Mouse (Mus musculus) left cerebral cortex, adult 8-10 months (tissue): Measurements from ENCODE around the gene Cfap70. TPM values are rescaled to one million over a fixed set of nuclear protein-coding genes. Genes with fewer than 3 reads are reported as not detected.

Experiments used
- DNase-seq, 2 experiments: peaks; one replicate each; pipeline ENCODE4 v3.0.0; 2022; ENCODE audit warnings: low spot score in 2 of 2
- total RNA-seq, 4 experiments: library from RNA; stranded (reverse); gene quantifications; 2 replicates each; pipeline ENCODE4 v1.2.4; 2022

The Cfap70 gene
- total RNA-seq, 4 experiments from 2014 or later, result 3.1 to 4.1 (median 3.5) TPM

GRCm38 (mm10) chr14:20428593-20428992, 23.4 kb downstream of the Cfap70 start:
- DNase-seq, result no peak

- DNase-seq, result no peak
Observed at GRCm38 (mm10) chr14:20423046-20423445, 29.0 kb downstream of the Cfap70 start.

GRCm38 (mm10) chr14:20422257-20422656, 29.8 kb downstream of the Cfap70 start:
- DNase-seq, result no peak

- DNase-seq, result no peak
Observed at GRCm38 (mm10) chr14:20400071-20400470, 52.0 kb downstream of the Cfap70 start.

- no peak for DNase-seq
Observed at GRCm38 (mm10) chr14:20398864-20399263, 53.2 kb downstream of the Cfap70 start.

- DNase-seq, result no peak
Observed at GRCm38 (mm10) chr14:20397220-20397619, 54.8 kb downstream of the Cfap70 start.

GRCm38 (mm10) chr14:20393205-20393913, 58.7 kb downstream of the Cfap70 start, which contains the start of gene Mrps16:
Gene Mrps16 (minus strand): TSS chr14:20393634.
- peak; percentile 79 to 96 for DNase-seq

- DNase-seq, result no peak
Observed at GRCm38 (mm10) chr14:20392326-20392725, 59.7 kb downstream of the Cfap70 start.

- no peak for DNase-seq
Observed at GRCm38 (mm10) chr14:20389446-20390079, 62.5 kb downstream of the Cfap70 start.

GRCm38 (mm10) chr14:20388441-20389129, 63.4 kb downstream of the Cfap70 start, which contains the start of gene Dnajc9:
Gene Dnajc9 (minus strand): TSS chr14:20388910.
- DNase-seq, result peak; percentile 90 to 92

- no peak for DNase-seq
Observed at GRCm38 (mm10) chr14:20379753-20380430, 72.1 kb downstream of the Cfap70 start.

- no peak for DNase-seq
Observed at GRCm38 (mm10) chr14:20379087-20379640, 72.9 kb downstream of the Cfap70 start.

- DNase-seq, result no peak
Observed at GRCm38 (mm10) chr14:20378313-20379061, 73.5 kb downstream of the Cfap70 start.

- DNase-seq, result no peak
Observed at GRCm38 (mm10) chr14:20377112-20377521, 74.9 kb downstream of the Cfap70 start.

GRCm38 (mm10) chr14:20371854-20372253, 80.2 kb downstream of the Cfap70 start:
- no peak for DNase-seq

GRCm38 (mm10) chr14:20370798-20371197, 81.2 kb downstream of the Cfap70 start:
- DNase-seq, result no peak

GRCm38 (mm10) chr14:20368271-20368670, 83.8 kb downstream of the Cfap70 start:
- no peak for DNase-seq

GRCm38 (mm10) chr14:20363230-20363629, 88.8 kb downstream of the Cfap70 start:
- DNase-seq, result no peak

GRCm38 (mm10) chr14:20347991-20348541, 104.0 kb downstream of the Cfap70 start, which contains the start of the genes Ecd and Fam149b:
Gene Ecd (minus strand): TSS chr14:20348121.
Gene Fam149b (plus strand): TSS chr14:20348162.
- DNase-seq, result peak; percentile 82 to 92

GRCm38 (mm10) chr14:20347441-20347990, 104.5 kb downstream of the Cfap70 start:
- DNase-seq, result peak in 1 of 2 experiments; percentile 19
